Mouse (Mus musculus): Measurements from ENCODE around the gene Itpr2. TPM values are rescaled to one million over a fixed set of nuclear protein-coding genes. Genes with fewer than 3 reads are reported as not detected.
"Not testable (repeated sequence)": the region's sequence is repeated elsewhere in the genome, so short reads cannot be mapped to it uniquely, and the experiment has no call there.

Itpr2 gene
- polyA plus RNA-seq, 1 experiment: 1.5 TPM

DNA sequence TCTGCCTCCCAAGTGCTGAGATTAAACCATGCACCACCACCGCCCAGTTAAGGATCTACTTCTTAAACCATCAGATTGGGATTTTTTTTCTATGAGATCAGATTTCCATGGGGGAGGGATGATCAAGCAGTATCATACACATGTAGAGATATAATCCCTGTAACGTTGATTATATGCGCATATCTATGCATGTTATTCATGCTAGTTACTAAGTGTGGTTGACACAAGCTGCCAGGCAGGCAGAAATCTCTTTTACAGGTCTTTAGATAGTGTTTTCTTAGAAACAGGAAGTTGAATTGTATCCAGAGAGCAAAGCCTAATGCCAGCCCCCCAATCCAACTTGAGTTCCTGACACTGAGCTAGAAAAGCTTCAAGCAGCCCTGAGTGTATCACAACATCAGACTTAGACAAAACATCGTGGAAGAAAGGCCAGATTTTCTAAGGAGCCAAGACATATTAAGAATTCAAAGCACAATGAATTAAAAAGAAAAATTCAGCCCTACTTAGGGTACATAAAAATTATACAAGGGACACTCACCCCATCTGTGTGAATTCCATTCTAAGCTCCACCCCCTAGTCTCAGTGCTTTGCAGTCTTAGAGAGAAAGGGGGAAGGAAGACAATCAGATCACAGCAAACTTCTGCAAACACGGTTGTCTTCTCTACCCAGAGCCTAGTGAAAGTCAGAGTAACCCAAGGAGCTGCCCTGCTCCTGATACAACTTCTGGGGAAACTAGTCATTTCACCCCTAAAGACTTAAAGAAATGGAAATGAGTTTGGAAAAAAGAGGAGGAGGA is 22.9 kb downstream of the Itpr2 start:
- TF ChIP-seq GATA1 (IDR thresholded peaks at IDR 0.05; ENCODE audit: borderline replicate concordance, low read length) (no peak), FLI1 (IDR thresholded peaks at IDR 0.05; ENCODE audit: low read length) (no peak)
- no peak overlapping the region for H3K4me3 ChIP-seq (replicated peaks)

DNA sequence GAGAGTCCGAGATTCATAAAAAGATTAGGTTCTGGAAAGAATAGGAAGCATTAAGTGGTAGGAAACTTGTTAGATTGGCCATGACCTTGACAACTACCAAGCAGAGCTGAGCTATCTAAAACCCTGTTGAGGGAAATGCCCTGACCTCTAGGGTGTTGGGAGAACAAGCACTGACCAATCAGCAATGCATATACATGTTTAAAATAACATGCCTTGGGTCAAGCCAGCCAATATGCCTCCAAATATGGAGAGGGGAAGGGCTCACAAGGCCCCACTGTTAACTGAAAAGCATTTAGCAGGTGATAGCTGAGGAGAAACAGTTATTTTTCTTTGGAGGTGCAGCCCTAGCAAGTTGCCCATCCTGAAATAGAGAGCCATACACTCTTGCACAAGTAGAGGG is 25.2 kb downstream of the Itpr2 start:
- Histone ChIP-seq H3K27me3 (replicated peaks) (no peaks in the 10 kb centered on the region), H3K9me3 (no peaks in the 10 kb centered on the region), H3K4me3 (replicated peaks) (no peak overlapping the region), H3K36me3 (replicated peaks; ENCODE audit: low read length) (peaks cover 39% of the 10 kb centered on the region), H3K4me1 (peaks cover 90% of the 10 kb centered on the region)
- TF ChIP-seq FLI1 (IDR thresholded peaks at IDR 0.05; ENCODE audit: low read length) (no peak), GATA1 (IDR thresholded peaks at IDR 0.05; ENCODE audit: borderline replicate concordance, low read length) (no peak)

More for the DNA sequence above, 22.9 kb downstream of the Itpr2 start:
- Histone ChIP-seq H3K9me3 (no peaks in the 10 kb centered on the region), H3K36me3 (replicated peaks; ENCODE audit: low read length) (peaks cover 34% of the 10 kb centered on the region), H3K4me1 (peaks cover 90% of the 10 kb centered on the region), H3K27me3 (replicated peaks) (no peaks in the 10 kb centered on the region)

DNA sequence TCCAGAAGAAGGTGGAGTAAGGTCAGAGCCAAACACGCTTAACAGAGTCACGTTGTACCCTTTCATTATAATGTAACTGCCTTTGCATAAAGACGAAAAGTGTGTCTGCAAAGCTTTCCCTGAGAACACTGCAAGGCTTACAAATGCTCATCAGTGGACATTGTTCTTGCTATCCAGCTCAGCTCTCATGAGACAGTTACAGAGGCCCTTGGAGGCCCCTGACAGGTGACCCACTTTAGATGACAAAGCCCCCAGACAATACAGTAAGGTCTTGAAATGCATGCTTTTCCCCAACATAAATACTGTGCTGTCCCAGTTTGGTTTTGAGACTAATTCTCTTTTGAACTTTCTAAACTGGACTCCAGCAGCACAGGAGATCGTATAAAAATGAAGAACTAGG is 27.9 kb downstream of the Itpr2 start:
- Histone ChIP-seq H3K36me3 (replicated peaks; ENCODE audit: low read length) (peaks cover 57% of the 10 kb centered on the region), H3K9me3 (no peaks in the 10 kb centered on the region), H3K4me3 (replicated peaks) (no peak overlapping the region), H3K27me3 (replicated peaks) (no peaks in the 10 kb centered on the region), H3K4me1 (peaks cover 76% of the 10 kb centered on the region)
- no peak for TF ChIP-seq GATA1 (IDR thresholded peaks at IDR 0.05; ENCODE audit: borderline replicate concordance, low read length)
- TF ChIP-seq FLI1 (IDR thresholded peaks at IDR 0.05; ENCODE audit: low read length): no peak

DNA sequence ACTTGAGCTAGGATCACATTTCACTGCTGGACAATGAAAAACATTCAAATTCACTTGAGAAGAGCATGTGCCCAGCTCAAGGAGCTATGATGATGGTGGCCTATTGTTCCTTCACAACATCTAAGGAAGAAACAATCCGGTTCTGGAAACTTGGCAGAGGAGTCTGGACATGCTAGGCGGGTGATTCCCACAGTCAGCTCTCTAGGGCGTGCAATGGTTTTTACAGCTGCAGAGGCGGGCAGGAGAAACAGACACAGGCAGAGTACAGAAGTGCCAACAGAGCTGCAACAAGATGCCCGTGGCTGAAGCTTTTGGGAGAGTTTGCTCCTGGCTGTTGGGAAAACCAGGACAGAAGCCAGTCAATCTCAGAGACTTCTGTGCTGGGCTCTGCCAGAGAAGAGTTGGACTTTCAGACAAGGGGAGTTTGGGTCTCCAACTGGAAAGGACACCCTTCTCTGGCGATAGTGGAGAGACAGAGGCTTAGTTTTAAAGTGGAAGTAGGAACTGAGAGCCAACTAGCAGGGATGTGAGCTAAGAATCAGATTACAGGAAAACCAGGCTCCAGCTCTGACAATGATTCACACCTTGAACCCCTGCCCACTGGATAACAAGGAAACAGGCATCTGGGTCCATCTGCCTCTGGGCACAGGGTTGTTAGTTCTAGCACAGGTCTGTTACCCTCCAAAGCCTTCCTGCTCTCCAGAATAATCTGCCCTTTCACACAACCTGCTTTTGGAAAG is 28.6 kb downstream of the Itpr2 start:
- Histone ChIP-seq H3K4me1 (peaks cover 71% of the 10 kb centered on the region), H3K27me3 (replicated peaks) (no peaks in the 10 kb centered on the region), H3K36me3 (replicated peaks; ENCODE audit: low read length) (peaks cover 61% of the 10 kb centered on the region), H3K4me3 (replicated peaks) (no peak overlapping the region), H3K9me3 (no peaks in the 10 kb centered on the region)
- TF ChIP-seq FLI1 (IDR thresholded peaks at IDR 0.05; ENCODE audit: low read length): no peak
- TF ChIP-seq GATA1 (IDR thresholded peaks at IDR 0.05; ENCODE audit: borderline replicate concordance, low read length): no peak

DNA sequence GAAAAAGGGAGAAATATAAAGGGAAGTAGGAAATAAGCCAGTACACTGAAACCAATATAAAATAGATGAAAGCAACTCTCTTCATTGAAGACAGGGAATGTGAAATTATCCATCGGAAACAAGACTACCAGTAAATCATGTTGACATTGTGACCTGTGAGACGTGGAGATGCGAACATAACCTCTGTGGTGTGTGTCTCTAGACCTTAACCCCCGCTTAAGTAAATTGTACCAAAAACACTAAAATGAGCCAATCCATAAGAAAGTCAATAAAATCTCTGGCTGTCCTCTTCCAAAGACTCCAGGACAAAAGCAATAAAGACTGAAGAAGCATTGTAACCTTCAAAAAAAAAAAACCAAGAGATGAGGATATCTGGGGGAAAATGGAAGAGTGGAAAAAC is 31.6 kb downstream of the Itpr2 start:
- H3K4me3 ChIP-seq (replicated peaks): no peak overlapping the region
- no peaks in the 10 kb centered on the region for H3K27me3 ChIP-seq (replicated peaks)
- no peaks in the 10 kb centered on the region for H3K9me3 ChIP-seq
- H3K4me1 ChIP-seq: peaks cover 48% of the 10 kb centered on the region
- peaks cover 80% of the 10 kb centered on the region for H3K36me3 ChIP-seq (replicated peaks; ENCODE audit: low read length)
- no peak for TF ChIP-seq FLI1 (IDR thresholded peaks at IDR 0.05; ENCODE audit: low read length)
- no peak for TF ChIP-seq GATA1 (IDR thresholded peaks at IDR 0.05; ENCODE audit: borderline replicate concordance, low read length)

DNA sequence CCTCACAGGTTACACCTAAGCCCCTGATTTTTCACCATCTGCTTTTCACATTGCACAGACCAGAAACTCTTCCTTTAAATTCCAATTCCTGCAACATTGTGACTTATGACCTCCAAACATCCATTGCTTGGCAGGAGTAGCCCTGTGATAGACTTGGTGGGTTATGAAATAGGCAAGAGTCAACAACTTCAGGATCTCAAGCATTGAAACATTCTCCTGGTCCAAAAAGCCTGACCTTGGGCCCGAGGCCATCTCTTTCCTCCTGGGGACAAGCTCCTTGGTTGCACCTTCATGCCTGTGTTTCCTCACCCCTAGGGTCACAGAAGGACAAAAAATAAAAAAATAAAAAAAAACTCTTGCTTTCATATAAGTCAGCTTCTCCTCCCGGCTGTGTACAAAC is 32.1 kb downstream of the Itpr2 start:
- H3K36me3 ChIP-seq (replicated peaks; ENCODE audit: low read length): peaks cover 79% of the 10 kb centered on the region
- no peaks in the 10 kb centered on the region for H3K9me3 ChIP-seq
- TF ChIP-seq GATA1 (IDR thresholded peaks at IDR 0.05; ENCODE audit: borderline replicate concordance, low read length): no peak
- TF ChIP-seq FLI1 (IDR thresholded peaks at IDR 0.05; ENCODE audit: low read length): no peak
- H3K4me1 ChIP-seq: peaks cover 45% of the 10 kb centered on the region
- no peaks in the 10 kb centered on the region for H3K27me3 ChIP-seq (replicated peaks)
- no peak overlapping the region for H3K4me3 ChIP-seq (replicated peaks)

DNA sequence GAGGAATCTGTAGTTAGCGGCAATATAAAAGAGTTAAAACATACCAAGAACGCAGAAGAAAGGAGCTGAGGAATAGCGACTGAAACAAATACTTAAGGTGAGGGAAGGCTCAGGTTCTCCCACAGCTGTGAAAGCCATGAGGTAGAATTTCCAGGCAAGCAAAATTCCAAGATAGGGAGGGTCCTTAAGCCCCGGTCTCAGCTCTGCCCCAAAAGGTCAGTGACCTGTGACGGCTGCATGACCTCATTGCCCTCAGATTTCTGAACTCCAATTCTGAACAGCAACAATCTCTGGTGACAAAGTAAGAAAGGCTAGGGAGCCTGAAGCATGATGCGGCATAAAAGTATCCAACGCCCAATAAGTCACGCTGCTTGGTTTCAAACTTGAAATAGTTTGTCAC is 33.7 kb downstream of the Itpr2 start:
- Histone ChIP-seq H3K36me3 (replicated peaks; ENCODE audit: low read length) (peaks cover 72% of the 10 kb centered on the region), H3K4me1 (peaks cover 34% of the 10 kb centered on the region), H3K27me3 (replicated peaks) (no peaks in the 10 kb centered on the region), H3K9me3 (no peaks in the 10 kb centered on the region), H3K4me3 (replicated peaks) (no peak overlapping the region)
- TF ChIP-seq GATA1 (IDR thresholded peaks at IDR 0.05; ENCODE audit: borderline replicate concordance, low read length) (no peak), FLI1 (IDR thresholded peaks at IDR 0.05; ENCODE audit: low read length) (no peak)

DNA sequence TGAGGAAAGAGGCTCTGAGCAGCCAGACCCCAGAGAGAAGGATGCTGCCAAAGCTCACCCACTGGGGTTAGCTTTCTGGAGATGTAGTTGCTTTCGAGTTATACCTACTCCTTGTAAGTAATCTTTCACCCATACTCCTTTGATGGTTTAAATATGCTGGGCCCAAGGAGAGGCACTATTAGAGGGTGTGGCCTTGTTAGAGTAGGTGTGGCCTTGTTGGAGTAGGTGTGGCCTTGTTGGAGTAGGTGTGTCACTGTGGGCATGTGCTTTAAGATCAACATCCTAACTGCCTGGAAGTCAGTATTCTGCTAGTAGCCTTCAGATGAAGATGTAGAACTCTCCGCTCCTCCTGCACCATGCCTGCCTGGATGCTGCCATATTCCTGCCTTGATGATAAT is 37.4 kb downstream of the Itpr2 start:
- H3K4me1 ChIP-seq: peaks cover 31% of the 10 kb centered on the region
- H3K27me3 ChIP-seq (replicated peaks); H3K9me3 ChIP-seq; H3K4me3 ChIP-seq (replicated peaks): not testable (repeated sequence)
- peaks cover 62% of the 10 kb centered on the region for H3K36me3 ChIP-seq (replicated peaks; ENCODE audit: low read length)

DNA sequence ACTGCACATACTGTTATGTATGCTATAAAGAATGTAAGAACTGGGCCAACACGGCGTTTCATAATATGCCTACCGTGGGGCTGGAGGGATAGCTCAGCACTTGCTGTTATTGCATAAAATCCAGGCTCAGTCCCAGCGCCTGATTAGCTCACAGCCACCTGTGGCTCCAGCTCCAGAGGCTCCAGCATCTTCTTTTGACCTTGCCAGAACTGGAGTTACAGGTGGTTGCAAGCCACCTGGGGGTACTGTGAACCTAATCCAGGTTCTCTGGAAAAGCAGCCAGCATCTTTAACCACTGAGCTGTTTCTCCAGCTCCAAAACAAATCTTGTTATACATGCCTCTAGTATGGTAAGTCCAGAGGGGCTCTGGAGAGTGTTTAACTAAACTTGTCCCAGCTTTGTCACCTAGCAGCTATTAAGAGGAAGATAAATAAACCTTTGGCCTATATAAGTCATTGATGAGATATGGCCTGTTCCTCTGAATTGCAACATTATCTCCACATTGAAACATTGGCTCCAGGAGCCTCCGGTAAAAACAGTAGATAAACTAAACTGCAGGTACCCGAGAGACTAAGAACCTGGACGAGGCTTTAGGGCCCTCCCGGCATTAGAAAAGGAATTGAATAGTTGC is 37.9 kb downstream of the Itpr2 start:
- Histone ChIP-seq H3K4me3 (replicated peaks) (no peak overlapping the region), H3K4me1 (peaks cover 36% of the 10 kb centered on the region), H3K27me3 (replicated peaks) (no peaks in the 10 kb centered on the region), H3K36me3 (replicated peaks; ENCODE audit: low read length) (peaks cover 58% of the 10 kb centered on the region), H3K9me3 (no peaks in the 10 kb centered on the region)
- TF ChIP-seq GATA1 (IDR thresholded peaks at IDR 0.05; ENCODE audit: borderline replicate concordance, low read length) (no peak), FLI1 (IDR thresholded peaks at IDR 0.05; ENCODE audit: low read length) (no peak)

DNA sequence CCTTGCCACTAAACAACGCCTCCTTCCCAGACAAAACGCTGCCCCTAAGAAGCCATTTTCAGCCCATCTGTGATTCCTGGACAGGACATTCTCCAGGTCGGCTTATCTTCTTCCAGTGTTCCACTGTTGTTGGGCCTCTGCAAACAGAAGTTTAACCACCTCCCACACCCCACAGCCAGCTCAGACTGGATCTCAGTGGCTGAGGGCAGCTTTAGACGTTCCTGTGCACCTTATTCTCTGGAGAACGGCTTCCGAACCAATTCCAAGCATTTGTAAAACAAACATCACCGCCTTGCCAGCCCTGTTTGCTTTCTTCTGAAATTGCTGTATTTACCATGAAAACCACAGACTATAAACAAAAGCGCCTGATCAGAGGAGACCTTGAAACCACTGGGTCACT is 41.1 kb downstream of the Itpr2 start:
- H3K9me3 ChIP-seq: no peaks in the 10 kb centered on the region
- H3K4me1 ChIP-seq: peaks cover 62% of the 10 kb centered on the region
- peaks cover 38% of the 10 kb centered on the region for H3K36me3 ChIP-seq (replicated peaks; ENCODE audit: low read length)
- H3K27me3 ChIP-seq (replicated peaks): no peaks in the 10 kb centered on the region
- TF ChIP-seq FLI1 (IDR thresholded peaks at IDR 0.05; ENCODE audit: low read length): no peak
- no peak for TF ChIP-seq GATA1 (IDR thresholded peaks at IDR 0.05; ENCODE audit: borderline replicate concordance, low read length)
- no peak overlapping the region for H3K4me3 ChIP-seq (replicated peaks)

All from megakaryocyte, embryonic 14.5 days (primary cell).